Mouse (Mus musculus) kidney, adult 18-20 months (tissue): ENCODE measurements around the gene Fam104a.

ENCODE experiments used
- DNase-seq: peaks from one replicate; pipeline ENCODE4 v3.0.0; 2021

The Fam104a gene

GRCm38 (mm10) chr11:113699643-113700042 lies 15.7 kb upstream of the Fam104a start:
- no peak for DNase-seq

GRCm38 (mm10) chr11:113698013-113698545 lies 14.1 kb upstream of the Fam104a start:
- peak; percentile 69 for DNase-seq

- DNase-seq: no peak
Measured at GRCm38 (mm10) chr11:113697571-113697970, 13.6 kb upstream of the Fam104a start.

GRCm38 (mm10) chr11:113691851-113692250 lies 7.9 kb upstream of the Fam104a start:
- DNase-seq: no peak

GRCm38 (mm10) chr11:113691318-113691717 lies 7.4 kb upstream of the Fam104a start:
- DNase-seq: peak; percentile 35

- DNase-seq: no peak
Measured at GRCm38 (mm10) chr11:113690506-113690905, 6.6 kb upstream of the Fam104a start.

GRCm38 (mm10) chr11:113687031-113687430 lies 3.1 kb upstream of the Fam104a start:
- DNase-seq: no peak

GRCm38 (mm10) chr11:113684707-113685426 lies 912 bp upstream of the Fam104a start:
- DNase-seq: no peak

- DNase-seq: no peak
Measured at GRCm38 (mm10) chr11:113683627-113683956, 363 bp downstream of the Fam104a start.

GRCm38 (mm10) chr11:113682897-113683626 lies 893 bp downstream of the Fam104a start:
- peak; percentile 47 for DNase-seq

GRCm38 (mm10) chr11:113681979-113682378 lies 2.0 kb downstream of the Fam104a start:
- DNase-seq: no peak

- DNase-seq: no peak
Measured at GRCm38 (mm10) chr11:113680954-113681353, 3.0 kb downstream of the Fam104a start.

- DNase-seq: peak; percentile 34
Measured at GRCm38 (mm10) chr11:113678373-113678772, 5.6 kb downstream of the Fam104a start.

- no peak for DNase-seq
Measured at GRCm38 (mm10) chr11:113677378-113677777, 6.6 kb downstream of the Fam104a start.

GRCm38 (mm10) chr11:113676847-113677246 lies 7.1 kb downstream of the Fam104a start:
- no peak for DNase-seq

- no peak for DNase-seq
Measured at GRCm38 (mm10) chr11:113674595-113674994, 9.4 kb downstream of the Fam104a start.

- DNase-seq: no peak
Measured at GRCm38 (mm10) chr11:113673614-113674013, 10.3 kb downstream of the Fam104a start.

GRCm38 (mm10) chr11:113669711-113670110 lies 14.2 kb downstream of the Fam104a start:
- DNase-seq: no peak

GRCm38 (mm10) chr11:113668857-113669256 lies 15.1 kb downstream of the Fam104a start:
- DNase-seq: no peak

- DNase-seq: no peak
Measured at GRCm38 (mm10) chr11:113667704-113668103, 16.3 kb downstream of the Fam104a start.

- DNase-seq: peak; percentile 47
Measured at GRCm38 (mm10) chr11:113667122-113667521, 16.8 kb downstream of the Fam104a start.

- peak; percentile 65 for DNase-seq
Measured at GRCm38 (mm10) chr11:113666648-113667047, 17.3 kb downstream of the Fam104a start.

GRCm38 (mm10) chr11:113666205-113666604 lies 17.8 kb downstream of the Fam104a start:
- DNase-seq: no peak

- no peak for DNase-seq
Measured at GRCm38 (mm10) chr11:113664279-113664678, 19.7 kb downstream of the Fam104a start.
